Mouse (Mus musculus): ENCODE data around the gene Serp2. TPM values are rescaled to one million over a fixed set of nuclear protein-coding genes. Genes with fewer than 3 reads are reported as not detected.

Serp2 gene
- polyA plus RNA-seq, 1 experiment from 2014 or later = 43.4 TPM

- H3K27ac ChIP-seq = peak overlapping the region; percentile 75
- H3K9me3 ChIP-seq = no peaks in the 10 kb centered on the region
- H3K4me2 ChIP-seq = peak overlapping the region; percentile 53
- ATAC-seq (ENCODE audit: low FRiP score) = peak; percentile 39; the same call in 1 of the 2 replicates
- H3K36me3 ChIP-seq (replicated peaks) = no peaks in the 10 kb centered on the region
- 28% methylated on average over 10 of the region's 10 CpGs for WGBS
- H3K27me3 ChIP-seq = no peaks in the 10 kb centered on the region
- H3K4me3 ChIP-seq (replicated peaks) = peak overlapping the region; percentile 23
- peaks cover 23% of the 10 kb centered on the region for H3K4me1 ChIP-seq
- H3K9ac ChIP-seq = peak overlapping the region; percentile 29
Measured at GRCm38 (mm10) chr14:76533170-76533815, 23.4 kb downstream of the Serp2 start.

GRCm38 (mm10) chr14:76532257-76533169 is 24.2 kb downstream of the Serp2 start:
- Histone ChIP-seq H3K36me3 (replicated peaks) (no peaks in the 10 kb centered on the region), H3K9ac (peak overlapping the region; percentile 29; the same call in 1 of the 2 replicates), H3K9me3 (no peaks in the 10 kb centered on the region), H3K4me3 (replicated peaks) (peak overlapping the region; percentile 23), H3K4me2 (peak overlapping the region; percentile 53), H3K27me3 (no peaks in the 10 kb centered on the region), H3K4me1 (peaks cover 29% of the 10 kb centered on the region), H3K27ac (peak overlapping the region; percentile 75)
- 41% methylated on average over 20 of the region's 20 CpGs for WGBS
- ATAC-seq (ENCODE audit: low FRiP score) = peak; percentile 92

GRCm38 (mm10) chr14:76531027-76531660 is 25.5 kb downstream of the Serp2 start:
- Histone ChIP-seq H3K27ac (no peak overlapping the region), H3K4me1 (peaks cover 29% of the 10 kb centered on the region), H3K9me3 (no peaks in the 10 kb centered on the region), H3K27me3 (no peaks in the 10 kb centered on the region), H3K4me3 (replicated peaks) (no peak overlapping the region), H3K9ac (no peak overlapping the region), H3K4me2 (no peak overlapping the region), H3K36me3 (replicated peaks) (no peaks in the 10 kb centered on the region)
- 93% methylated on average over 7 of the region's 7 CpGs for WGBS
- no peak for ATAC-seq (ENCODE audit: low FRiP score)

GRCm38 (mm10) chr14:76528641-76529040 is 28.0 kb downstream of the Serp2 start:
- no peaks in the 10 kb centered on the region for H3K9me3 ChIP-seq
- no peak overlapping the region for H3K27ac ChIP-seq
- no peak for ATAC-seq (ENCODE audit: low FRiP score)

GRCm38 (mm10) chr14:76527758-76528313 is 28.9 kb downstream of the Serp2 start:
- Histone ChIP-seq H3K4me3 (replicated peaks) (no peak overlapping the region), H3K36me3 (replicated peaks) (no peaks in the 10 kb centered on the region), H3K4me2 (no peak overlapping the region), H3K9ac (no peak overlapping the region), H3K4me1 (peaks cover 19% of the 10 kb centered on the region), H3K9me3 (no peaks in the 10 kb centered on the region), H3K27ac (no peak overlapping the region), H3K27me3 (no peaks in the 10 kb centered on the region)
- 70% methylated on average over 9 of the region's 9 CpGs for WGBS
- no peak for ATAC-seq (ENCODE audit: low FRiP score)

More at GRCm38 (mm10) chr14:76528641-76529040, 28.0 kb downstream of the Serp2 start:
- WGBS = 54% methylated on average over 5 of the region's 5 CpGs
- no peak overlapping the region for H3K4me3 ChIP-seq (replicated peaks)
- H3K36me3 ChIP-seq (replicated peaks) = no peaks in the 10 kb centered on the region
- H3K9ac ChIP-seq = no peak overlapping the region
- peaks cover 27% of the 10 kb centered on the region for H3K4me1 ChIP-seq
- H3K4me2 ChIP-seq = no peak overlapping the region
- no peaks in the 10 kb centered on the region for H3K27me3 ChIP-seq

- 94% methylated on average over 20 of the region's 20 CpGs for WGBS
- Histone ChIP-seq H3K9me3 (no peaks in the 10 kb centered on the region), H3K27me3 (no peaks in the 10 kb centered on the region), H3K27ac (no peak overlapping the region), H3K4me3 (replicated peaks) (no peak overlapping the region), H3K36me3 (replicated peaks) (no peaks in the 10 kb centered on the region), H3K4me2 (no peak overlapping the region), H3K9ac (no peak overlapping the region), H3K4me1 (peaks cover 12% of the 10 kb centered on the region)
- no peak for ATAC-seq (ENCODE audit: low FRiP score)
Measured at GRCm38 (mm10) chr14:76527030-76527719, 29.5 kb downstream of the Serp2 start.

- Histone ChIP-seq H3K4me3 (replicated peaks) (no peak overlapping the region), H3K9ac (no peak overlapping the region), H3K27me3 (no peaks in the 10 kb centered on the region), H3K4me2 (no peak overlapping the region), H3K27ac (no peak overlapping the region), H3K36me3 (replicated peaks) (no peaks in the 10 kb centered on the region), H3K9me3 (no peaks in the 10 kb centered on the region), H3K4me1 (peaks cover 12% of the 10 kb centered on the region)
- no peak for ATAC-seq (ENCODE audit: low FRiP score)
- WGBS = 89% methylated on average over 6 of the region's 6 CpGs
Measured at GRCm38 (mm10) chr14:76526467-76526866, 30.2 kb downstream of the Serp2 start.

- no peak overlapping the region for H3K4me3 ChIP-seq (replicated peaks)
- no peak overlapping the region for H3K27ac ChIP-seq
- 91% methylated on average over 1 of the region's 1 CpGs for WGBS
- ATAC-seq (ENCODE audit: low FRiP score) = no peak
- peaks cover 6% of the 10 kb centered on the region; the same call in 1 of the 2 replicates for H3K4me1 ChIP-seq
- no peaks in the 10 kb centered on the region for H3K9me3 ChIP-seq
- H3K9ac ChIP-seq = no peak overlapping the region
- no peaks in the 10 kb centered on the region for H3K27me3 ChIP-seq
- no peak overlapping the region for H3K4me2 ChIP-seq
- no peaks in the 10 kb centered on the region for H3K36me3 ChIP-seq (replicated peaks)
Measured at GRCm38 (mm10) chr14:76523344-76523743, 33.3 kb downstream of the Serp2 start.

- Histone ChIP-seq H3K36me3 (replicated peaks) (no peaks in the 10 kb centered on the region), H3K4me2 (no peak overlapping the region), H3K9me3 (no peaks in the 10 kb centered on the region), H3K9ac (no peak overlapping the region), H3K4me3 (replicated peaks) (no peak overlapping the region), H3K4me1 (no peaks in the 10 kb centered on the region; the same call in 1 of the 2 replicates), H3K27me3 (no peaks in the 10 kb centered on the region), H3K27ac (no peak overlapping the region)
- WGBS = 96% methylated on average over 3 of the region's 3 CpGs
- ATAC-seq (ENCODE audit: low FRiP score) = no peak
Measured at GRCm38 (mm10) chr14:76521308-76521707, 35.4 kb downstream of the Serp2 start.

GRCm38 (mm10) chr14:76520606-76521005 is 36.1 kb downstream of the Serp2 start:
- H3K27ac ChIP-seq = no peak overlapping the region
- H3K4me2 ChIP-seq = no peak overlapping the region
- peaks cover 6% of the 10 kb centered on the region; the same call in 1 of the 2 replicates for H3K4me1 ChIP-seq
- no peaks in the 10 kb centered on the region for H3K27me3 ChIP-seq
- H3K36me3 ChIP-seq (replicated peaks) = no peaks in the 10 kb centered on the region
- no peak overlapping the region for H3K4me3 ChIP-seq (replicated peaks)
- no peak overlapping the region for H3K9ac ChIP-seq
- ATAC-seq (ENCODE audit: low FRiP score) = no peak
- no peaks in the 10 kb centered on the region for H3K9me3 ChIP-seq
- WGBS = 69% methylated on average over 4 of the region's 4 CpGs

- Histone ChIP-seq H3K27me3 (no peaks in the 10 kb centered on the region), H3K4me2 (no peak overlapping the region), H3K36me3 (replicated peaks) (no peaks in the 10 kb centered on the region), H3K9ac (no peak overlapping the region), H3K4me1 (peaks cover 16% of the 10 kb centered on the region), H3K4me3 (replicated peaks) (no peak overlapping the region), H3K9me3 (no peaks in the 10 kb centered on the region), H3K27ac (no peak overlapping the region)
- 87% methylated on average over 5 of the region's 5 CpGs for WGBS
- ATAC-seq (ENCODE audit: low FRiP score) = no peak
Measured at GRCm38 (mm10) chr14:76518217-76518616, 38.5 kb downstream of the Serp2 start.

All from forebrain, embryonic 12.5 days (tissue).